Mouse (Mus musculus): ENCODE results near the gene Snf8. TPM values are rescaled to one million over a fixed set of nuclear protein-coding genes. Genes with fewer than 3 reads are reported as not detected.

Gene Snf8
- total and polyA plus RNA-seq, 2 experiments from 2014 or later, result 36.7 to 120 TPM

- no peak for ATAC-seq
- Histone ChIP-seq H3K4me2 (ENCODE audit: low read depth) (no peak overlapping the region), H3K27ac (ENCODE audit: low read depth, low read length) (no peak overlapping the region), H3K9ac (no peak overlapping the region), H3K4me3 (ENCODE audit: low read depth, low read length) (no peak overlapping the region), H3K36me3 (ENCODE audit: insufficient read depth) (peaks cover 49% of the 10 kb centered on the region), H3K4me1 (ENCODE audit: insufficient read depth) (no peaks in the 10 kb centered on the region), H3K27me3 (ENCODE audit: insufficient read depth, low read length) (no peaks in the 10 kb centered on the region), H3K9me3 (ENCODE audit: low read length) (no peaks in the 10 kb centered on the region)
- 94% methylated on average over 4 of the region's 4 CpGs for WGBS
- no peak for TF ChIP-seq CTCF (IDR thresholded peaks at IDR 0.05; ENCODE audit: low read depth)
- no peak for DNase-seq
Observed at GRCm38 (mm10) chr11:96058309-96058708, 23.6 kb downstream of the Snf8 start.

DNA sequence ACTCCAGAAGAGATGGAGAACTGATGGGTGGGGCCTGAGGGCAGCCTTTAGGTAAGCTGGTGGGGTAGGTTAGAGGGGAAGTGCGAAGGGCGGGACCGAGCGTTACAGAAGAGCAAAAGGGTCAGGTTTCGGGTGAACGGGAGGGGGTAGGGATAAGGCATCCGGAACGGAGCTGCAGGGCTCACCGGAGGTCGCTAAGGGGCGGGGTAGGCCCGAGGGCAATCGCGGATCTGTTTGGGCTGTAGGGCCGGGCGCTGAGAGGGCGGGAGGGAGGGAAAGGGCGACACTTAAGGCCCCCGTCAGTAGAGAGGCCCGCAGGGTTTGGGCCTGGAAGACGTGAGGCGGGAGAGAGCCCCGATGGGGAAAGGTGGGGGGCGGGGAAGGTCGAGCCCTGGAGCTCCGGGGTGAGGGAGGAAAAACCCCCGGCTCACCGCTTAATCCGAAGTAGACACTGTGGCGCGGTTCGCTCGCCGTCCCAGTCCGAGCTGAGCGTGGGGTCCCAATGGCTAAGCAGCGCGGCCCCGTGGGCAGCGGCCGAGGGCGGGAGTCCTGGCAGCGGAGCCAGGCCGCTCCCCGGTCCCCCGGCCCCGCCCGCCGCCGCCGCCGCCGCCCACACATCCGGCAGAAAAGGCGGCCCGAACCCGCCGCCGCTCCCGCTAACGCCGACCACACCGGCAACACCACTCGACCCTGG, 30.0 kb downstream of the Snf8 start:
- H3K4me2 ChIP-seq (ENCODE audit: low read depth), result peak overlapping the region; percentile 80
- TF ChIP-seq CTCF (IDR thresholded peaks at IDR 0.05; ENCODE audit: low read depth), result 0 out of 2 replicates have a peak, but pooled peaks have one; percentile 2
- peak overlapping the region; percentile 86 for H3K27ac ChIP-seq (ENCODE audit: low read depth, low read length)
- no peak for DNase-seq
- H3K9me3 ChIP-seq (ENCODE audit: low read length), result no peaks in the 10 kb centered on the region
- WGBS, result 1% methylated on average over 33 of the region's 64 CpGs
- peaks cover 9% of the 10 kb centered on the region; the same call in 1 of the 2 replicates for H3K36me3 ChIP-seq (ENCODE audit: insufficient read depth)
- H3K4me1 ChIP-seq (ENCODE audit: insufficient read depth), result peaks cover 9% of the 10 kb centered on the region; the same call in 1 of the 2 replicates
- H3K27me3 ChIP-seq (ENCODE audit: insufficient read depth, low read length), result no peaks in the 10 kb centered on the region
- H3K9ac ChIP-seq, result peak overlapping the region; percentile 89
- peak; percentile 42 for ATAC-seq
- H3K4me3 ChIP-seq (ENCODE audit: low read depth, low read length), result peak overlapping the region; percentile 94

GRCm38 (mm10) chr11:96065215-96065911, 30.7 kb downstream of the Snf8 start, which contains the start of gene Ube2z:
Ube2z (minus strand) TSS chr11:96065388.
- DNase-seq (peak; percentile 97), ATAC-seq (peak; percentile 99)
- Histone ChIP-seq H3K4me1 (ENCODE audit: insufficient read depth) (peaks cover 9% of the 10 kb centered on the region; the same call in 1 of the 2 replicates), H3K27me3 (ENCODE audit: insufficient read depth, low read length) (no peaks in the 10 kb centered on the region), H3K9ac (peak within 1 kb of the TSS; percentile 89), H3K36me3 (ENCODE audit: insufficient read depth) (peaks cover 7% of the 10 kb centered on the region), H3K4me2 (ENCODE audit: low read depth) (peak within 1 kb of the TSS; percentile 80), H3K9me3 (ENCODE audit: low read length) (no peaks in the 10 kb centered on the region), H3K4me3 (ENCODE audit: low read depth, low read length) (peak within 1 kb of the TSS; percentile 94), H3K27ac (ENCODE audit: low read depth, low read length) (peak within 1 kb of the TSS; percentile 86)
- TF ChIP-seq CTCF (IDR thresholded peaks at IDR 0.05; ENCODE audit: low read depth), result peak; percentile 46
- WGBS, result 5% methylated on average over 42 of the region's 50 CpGs

GRCm38 (mm10) chr11:96068231-96068630, 33.5 kb downstream of the Snf8 start:
- Histone ChIP-seq H3K9ac (no peak overlapping the region), H3K36me3 (ENCODE audit: insufficient read depth) (peaks cover 8% of the 10 kb centered on the region), H3K4me3 (ENCODE audit: low read depth, low read length) (no peak overlapping the region), H3K27ac (ENCODE audit: low read depth, low read length) (no peak overlapping the region), H3K9me3 (ENCODE audit: low read length) (no peaks in the 10 kb centered on the region), H3K27me3 (ENCODE audit: insufficient read depth, low read length) (no peaks in the 10 kb centered on the region), H3K4me2 (ENCODE audit: low read depth) (no peak overlapping the region), H3K4me1 (ENCODE audit: insufficient read depth) (peaks cover 9% of the 10 kb centered on the region; the same call in 1 of the 2 replicates)
- no peak for TF ChIP-seq CTCF (IDR thresholded peaks at IDR 0.05; ENCODE audit: low read depth)
- 60% methylated on average over 5 of the region's 5 CpGs for WGBS
- ATAC-seq (no peak), DNase-seq (no peak)

DNA sequence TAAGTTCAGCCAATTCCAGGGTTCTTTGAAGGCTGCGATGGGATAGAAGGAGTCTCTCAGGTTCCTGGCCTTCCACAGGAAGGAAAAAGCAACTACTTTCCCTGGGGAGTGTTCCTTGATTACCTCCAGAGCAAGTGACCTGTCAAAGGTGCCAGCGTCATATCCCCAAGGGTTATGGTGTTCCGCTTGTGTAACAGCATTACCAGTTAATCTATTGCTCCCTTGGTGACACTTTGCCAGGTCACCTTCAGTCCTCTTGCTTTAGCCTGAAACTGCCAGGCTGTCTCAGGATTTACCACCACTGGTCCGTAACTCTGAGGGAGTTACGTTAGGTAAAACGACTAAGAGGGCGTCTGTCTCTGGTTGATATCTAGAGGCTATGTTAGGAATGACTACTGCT, 35.7 kb downstream of the Snf8 start:
- peaks cover 14% of the 10 kb centered on the region for H3K4me1 ChIP-seq (ENCODE audit: insufficient read depth)
- no peak overlapping the region for H3K4me3 ChIP-seq (ENCODE audit: low read depth, low read length)
- H3K27me3 ChIP-seq (ENCODE audit: insufficient read depth, low read length), result no peaks in the 10 kb centered on the region
- no peak overlapping the region for H3K4me2 ChIP-seq (ENCODE audit: low read depth)
- 97% methylated on average over 7 of the region's 7 CpGs for WGBS
- H3K36me3 ChIP-seq (ENCODE audit: insufficient read depth), result peaks cover 8% of the 10 kb centered on the region
- no peak overlapping the region for H3K27ac ChIP-seq (ENCODE audit: low read depth, low read length)
- no peak for ATAC-seq
- H3K9ac ChIP-seq, result no peak overlapping the region
- no peak for DNase-seq
- H3K9me3 ChIP-seq (ENCODE audit: low read length), result no peaks in the 10 kb centered on the region
- no peak for TF ChIP-seq CTCF (IDR thresholded peaks at IDR 0.05; ENCODE audit: low read depth)

DNA sequence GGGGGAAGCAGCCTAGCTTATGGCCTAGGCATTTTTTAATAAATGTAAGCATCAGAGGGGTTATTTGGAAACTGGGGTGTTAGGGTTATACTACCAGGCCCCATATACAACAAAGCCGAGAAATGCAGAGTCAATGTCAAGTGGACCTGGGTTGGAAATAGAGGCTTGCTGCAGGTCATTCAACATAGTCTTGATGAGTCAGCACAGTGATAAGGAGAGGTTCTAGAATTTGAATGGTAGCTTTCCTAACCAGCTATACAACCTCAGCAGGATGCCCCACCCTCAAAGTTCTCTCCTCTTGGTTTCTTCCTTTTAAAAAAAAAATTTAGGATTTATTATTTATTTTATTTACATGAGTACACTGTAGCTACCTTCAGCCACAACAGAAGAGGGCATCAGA, 36.3 kb downstream of the Snf8 start:
- no peaks in the 10 kb centered on the region for H3K27me3 ChIP-seq (ENCODE audit: insufficient read depth, low read length)
- H3K4me1 ChIP-seq (ENCODE audit: insufficient read depth), result peaks cover 10% of the 10 kb centered on the region
- H3K4me2 ChIP-seq (ENCODE audit: low read depth), result no peak overlapping the region
- peaks cover 8% of the 10 kb centered on the region for H3K36me3 ChIP-seq (ENCODE audit: insufficient read depth)
- no peak for TF ChIP-seq CTCF (IDR thresholded peaks at IDR 0.05; ENCODE audit: low read depth)
- no peak overlapping the region for H3K4me3 ChIP-seq (ENCODE audit: low read depth, low read length)
- DNase-seq (no peak), ATAC-seq (no peak)
- no peak overlapping the region for H3K27ac ChIP-seq (ENCODE audit: low read depth, low read length)
- no peak overlapping the region for H3K9ac ChIP-seq
- H3K9me3 ChIP-seq (ENCODE audit: low read length), result no peaks in the 10 kb centered on the region
- WGBS, result 89% methylated on average over 1 of the region's 1 CpGs

Measured in forebrain, postnatal 0 days (tissue).